Mouse (Mus musculus): ENCODE measurements at regions not wholly inside any gene's neighbourhood (a gene's known extent, or its start where the extent isn't known, plus 50 kb on each side); places are given as distances from the start of the nearest gene placed in this dataset.

GRCm38 (mm10) chr3:49520088-49520487, 237.0 kb downstream of the Pcdh18 start:
- no peak for DNase-seq

DNA sequence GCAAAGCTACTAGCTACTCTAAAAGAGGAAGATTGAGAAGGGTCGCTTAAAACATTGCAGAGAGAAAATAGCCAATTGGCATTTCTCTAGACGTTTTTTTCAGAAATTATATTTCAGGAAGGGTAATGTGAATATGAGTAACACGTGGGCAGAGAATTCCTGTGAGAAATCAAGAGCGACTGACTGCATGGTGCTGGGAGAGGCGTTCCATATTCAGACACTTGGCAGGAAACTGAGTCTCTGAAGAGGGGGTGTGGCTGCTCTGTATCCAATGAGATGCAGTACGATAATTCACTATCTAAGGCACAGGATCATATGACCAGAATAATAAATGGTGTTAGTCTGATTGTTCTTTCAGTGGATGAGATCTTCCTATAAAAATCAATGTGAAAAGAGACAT, 252.5 kb downstream of the Pcdh18 start:
- DNase-seq = peak; percentile 9

DNA sequence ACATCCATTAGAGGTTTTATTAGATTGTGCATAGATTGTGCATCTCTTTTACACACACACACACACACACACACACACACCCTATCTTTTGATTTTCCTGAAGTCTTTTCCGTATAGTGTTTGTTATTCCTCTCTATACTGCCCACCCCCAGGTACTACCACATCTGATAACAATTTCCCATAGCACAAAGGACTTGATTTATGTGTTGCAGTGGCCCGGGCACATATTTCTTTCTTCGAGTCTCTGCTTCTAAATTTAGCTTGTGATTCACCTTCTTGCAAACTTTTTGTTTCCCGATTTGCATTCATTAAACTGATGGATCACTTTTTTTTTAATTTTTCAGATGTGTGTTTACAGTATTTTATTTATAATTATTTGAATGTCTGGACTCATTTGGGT, 254.8 kb downstream of the Pcdh18 start:
- no peak for DNase-seq

DNA sequence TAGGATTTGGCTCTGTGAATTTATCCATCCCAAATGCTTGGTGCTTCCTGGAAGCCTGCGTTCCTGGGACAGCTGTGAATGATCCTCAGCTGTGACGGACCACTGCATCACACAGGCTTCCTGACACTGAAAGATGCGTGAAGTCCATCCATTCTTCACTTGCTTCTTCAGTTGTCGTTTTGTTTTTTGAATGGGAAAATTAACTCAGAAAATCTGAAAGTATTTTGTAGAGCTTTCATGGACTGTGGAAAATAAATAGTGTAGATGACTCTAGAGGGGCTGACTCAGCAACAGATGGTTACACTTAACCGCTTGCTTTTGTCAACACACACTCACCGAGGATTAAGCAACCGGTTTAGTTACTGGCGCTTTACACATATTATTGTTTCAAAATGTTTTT, 272.0 kb downstream of the Pcdh18 start:
- DNase-seq = peak; percentile 8
